In the genomic region with DNA sequence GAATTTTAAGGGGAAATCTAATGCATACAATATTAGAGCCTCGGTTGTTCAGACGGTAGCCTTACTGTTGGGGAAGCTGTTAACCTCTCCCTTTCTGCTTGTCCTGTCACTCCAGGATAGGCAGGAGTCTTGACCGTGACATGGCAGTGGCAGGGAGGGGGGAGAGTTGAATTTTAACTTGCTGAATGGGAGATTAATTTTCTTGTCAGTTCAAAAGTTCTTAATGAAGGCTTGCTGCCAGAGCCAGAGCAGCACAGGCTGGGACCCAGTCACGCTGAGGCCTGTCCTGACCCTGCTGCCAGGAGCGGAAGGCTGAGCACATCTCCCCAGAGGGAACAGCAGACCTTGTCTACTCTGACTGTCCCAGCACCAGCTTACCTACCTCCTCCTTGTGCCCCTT, we compare ENCODE assay signal across 14 mouse cellular contexts. TPM values are rescaled to one million over a fixed set of nuclear protein-coding genes. Genes with fewer than 3 reads are reported as not detected.
DNase-seq lines count a peak whose midpoint lies in the region; ATAC-seq and TF ChIP-seq lines count a peak whose summit lies in the region.
"Had no signal": no experiment of that assay in that cellular context is flagged by ENCODE, and none has a peak within 500 bp of the region (broad histone marks: within the 10 kb centered on the region; RNA-seq: fewer than 3 reads in every experiment).

No protein-coding gene starts in this region.

- H3K27me3 ChIP-seq in embryonic facial prominence, embryonic 12.5 days = no peaks in the 10 kb centered on the region
- H3K27me3 ChIP-seq in limb, embryonic 12.5 days = no peaks in the 10 kb centered on the region
- no peaks in the 10 kb centered on the region for H3K27me3 ChIP-seq in heart, adult 2 months (ENCODE audit: control insufficient read depth, insufficient read depth, low read length)
- H3K27me3 ChIP-seq: heart, embryonic 12.5 days; hindbrain, embryonic 12.5 days; neural tube, embryonic 15.5 days had no signal

- H3K4me2 ChIP-seq in embryonic facial prominence, embryonic 12.5 days (replicated peaks) = no peak overlapping the region
- H3K4me2 ChIP-seq in limb, embryonic 12.5 days = no peak overlapping the region
- H3K4me2 ChIP-seq: heart, embryonic 12.5 days; hindbrain, embryonic 12.5 days; neural tube, embryonic 15.5 days had no signal

- peak; percentile 82 for DNase-seq in kidney, adult 9 months
- no peak for DNase-seq in thymus, postnatal 4 days
- DNase-seq in spleen, postnatal 4 days (ENCODE audit: low spot score in 2 of 2) = no peak
- DNase-seq in heart, adult 2 months = no peak
- DNase-seq: adrenal gland, postnatal 25 days; cerebellum, postnatal 25 days; right cerebral cortex, adult 18-20 months had no signal

- no peaks in the 10 kb centered on the region for H3K79me2 ChIP-seq in heart, adult 2 months (replicated peaks; ENCODE audit: control insufficient read depth, insufficient read depth, low read length)

- WGBS in embryonic facial prominence, embryonic 12.5 days = 16% methylated on average over 5 of the region's 5 CpGs
- 21% methylated on average over 5 of the region's 5 CpGs for WGBS in limb, embryonic 12.5 days
- 59% methylated on average over 5 of the region's 5 CpGs for WGBS in heart, adult 2 months

- H3K27ac ChIP-seq in embryonic facial prominence, embryonic 12.5 days = peak overlapping the region; percentile 30; the same call in 1 of the 2 replicates
- H3K27ac ChIP-seq in limb, embryonic 12.5 days = peak overlapping the region; percentile 35; the same call in 1 of the 2 replicates
- H3K27ac ChIP-seq in heart, adult 2 months = no peak overlapping the region
- H3K27ac ChIP-seq: hindbrain, embryonic 12.5 days; macrophage; neural tube, embryonic 15.5 days had no signal

- H3K9ac ChIP-seq in embryonic facial prominence, embryonic 12.5 days = no peak overlapping the region
- no peak overlapping the region for H3K9ac ChIP-seq in limb, embryonic 12.5 days (replicated peaks)
- no peak overlapping the region for H3K9ac ChIP-seq in heart, adult 2 months (ENCODE audit: low read depth, low read length)
- H3K9ac ChIP-seq: heart, embryonic 12.5 days; hindbrain, embryonic 12.5 days; neural tube, embryonic 15.5 days had no signal

- TF ChIP-seq EP300 in heart, adult 2 months (IDR thresholded peaks at IDR 0.05; ENCODE audit: insufficient read depth, low read depth, low read length) = no peak

- no peak for TF ChIP-seq CTCF in heart, adult 2 months (IDR thresholded peaks at IDR 0.05)

- no peaks in the 10 kb centered on the region for H3K36me3 ChIP-seq in embryonic facial prominence, embryonic 12.5 days
- no peaks in the 10 kb centered on the region for H3K36me3 ChIP-seq in limb, embryonic 12.5 days
- no peaks in the 10 kb centered on the region for H3K36me3 ChIP-seq in heart, adult 2 months (ENCODE audit: control insufficient read depth, insufficient read depth, low read length)
- H3K36me3 ChIP-seq: heart, embryonic 12.5 days; hindbrain, embryonic 12.5 days; neural tube, embryonic 15.5 days had no signal

- H3K9me3 ChIP-seq in embryonic facial prominence, embryonic 12.5 days = no peaks in the 10 kb centered on the region
- H3K9me3 ChIP-seq in limb, embryonic 12.5 days = no peaks in the 10 kb centered on the region
- H3K9me3 ChIP-seq: heart, embryonic 12.5 days; hindbrain, embryonic 12.5 days; neural tube, embryonic 15.5 days had no signal

- no peak overlapping the region for H3K4me3 ChIP-seq in embryonic facial prominence, embryonic 12.5 days
- no peak overlapping the region for H3K4me3 ChIP-seq in limb, embryonic 12.5 days (replicated peaks)
- no peak overlapping the region for H3K4me3 ChIP-seq in heart, adult 2 months
- H3K4me3 ChIP-seq: heart, embryonic 12.5 days; hindbrain, embryonic 12.5 days; neural tube, embryonic 15.5 days had no signal

- 0 out of 2 replicates have a peak, but pooled peaks have one; percentile 12 for ATAC-seq in common myeloid progenitor, adult 5-6 weeks (replicated peaks; ENCODE audit: low read depth, poor library complexity, severe bottlenecking)
- ATAC-seq in embryonic facial prominence, embryonic 12.5 days (ENCODE audit: insufficient number of reproducible peaks, insufficient read depth, low FRiP score, low TSS enrichment) = 0 out of 2 replicates have a peak, but pooled peaks have one; percentile 35
- no peak for ATAC-seq in limb, embryonic 12.5 days (ENCODE audit: insufficient number of reproducible peaks, insufficient read depth, low FRiP score, low TSS enrichment, low read depth)

- intact Hi-C loops in heart, adult 2 months (cut with DNase I) = no loop called here

- no peak for TF ChIP-seq POLR2A in heart, adult 2 months (IDR thresholded peaks at IDR 0.05; ENCODE audit: insufficient read depth, low read depth, low read length)

- peaks cover 12% of the 10 kb centered on the region for H3K4me1 ChIP-seq in embryonic facial prominence, embryonic 12.5 days
- H3K4me1 ChIP-seq in limb, embryonic 12.5 days (replicated peaks) = peaks cover 38% of the 10 kb centered on the region
- no peaks in the 10 kb centered on the region for H3K4me1 ChIP-seq in heart, adult 2 months (ENCODE audit: control insufficient read depth, insufficient read depth, low read length)
- H3K4me1 ChIP-seq: neural tube, embryonic 15.5 days had no signal

RNA-seq across cellular contexts. Expression of a gene that starts 19.5 kb away (rescaled TPM):
- total RNA-seq in common myeloid progenitor, adult 5-6 weeks (2017) = 54.4 and 83.6 TPM in 2 replicates
- polyA plus RNA-seq in embryonic facial prominence, embryonic 12.5 days (2016; fragmentation: Nextera tagmentation; extraction: Ambion mirVana) = 90.0 and 96.1 TPM in 2 replicates
- 100 and 101 TPM in 2 replicates for polyA plus RNA-seq in limb, embryonic 12.5 days (2016; fragmentation: Nextera tagmentation; extraction: Ambion mirVana)
- 1 to 10 TPM; 5.4 to 5.5 TPM for total RNA-seq in heart, adult 2 months (2021)
- polyA plus RNA-seq in heart, adult 2 months (2012; rRNA removed) = 2.0 and 2.9 TPM in 2 replicates

RNA-seq across cellular contexts. Expression of a gene that starts 20.6 kb away (rescaled TPM):
- total RNA-seq in common myeloid progenitor, adult 5-6 weeks (2017) = 2.0 and 2.3 TPM in 2 replicates
- 9.0 and 11.2 TPM in 2 replicates for polyA plus RNA-seq in embryonic facial prominence, embryonic 12.5 days (2016; fragmentation: Nextera tagmentation; extraction: Ambion mirVana)
- 9.6 and 11.4 TPM in 2 replicates for polyA plus RNA-seq in limb, embryonic 12.5 days (2016; fragmentation: Nextera tagmentation; extraction: Ambion mirVana)
- total RNA-seq in heart, adult 2 months (2021) = 10 to 100 TPM; 29.3 to 30.1 TPM
- 11.9 and 13.5 TPM in 2 replicates for polyA plus RNA-seq in heart, adult 2 months (2012; rRNA removed)

Comparison
In these comparisons a context has a peak if more than half of its experiments do, and no peak if none do; other contexts are left out.
1. RNA of a gene that starts 19.5 kb away (polyA plus RNA-seq): 100 to 101 TPM in limb, embryonic 12.5 days and 90.0 to 96.1 TPM in embryonic facial prominence, embryonic 12.5 days; 2.0 to 2.9 TPM in heart, adult 2 months; every median in the first group is over 10 times any median in the second.